Comparison of ENCODE assay signal across 9 mouse cellular contexts in genomic region chr11:51263286-51263831, GRCm38 (mm10). TPM values are rescaled to one million over a fixed set of nuclear protein-coding genes. Genes with fewer than 3 reads are reported as not detected.
DNase-seq lines count a peak whose midpoint lies in the region; ATAC-seq and TF ChIP-seq lines count a peak whose summit lies in the region.
"Had no signal": no experiment of that assay in that cellular context is flagged by ENCODE, and none has a peak within 500 bp of the region (broad histone marks: within the 10 kb centered on the region; RNA-seq: fewer than 3 reads in every experiment).

No protein-coding gene starts in this region.

- TF ChIP-seq POLR2A in lung, adult 2 months (IDR thresholded peaks at IDR 0.05; ENCODE audit: borderline replicate concordance, extremely low read depth, low read depth, low read length), result no peak
- TF ChIP-seq POLR2A in olfactory bulb, adult 2 months (IDR thresholded peaks at IDR 0.05; ENCODE audit: insufficient read depth, low read depth, low read length), result no peak

- no peak for TF ChIP-seq CTCF in lung, adult 2 months (IDR thresholded peaks at IDR 0.05; ENCODE audit: insufficient read depth, low read length)
- TF ChIP-seq CTCF in olfactory bulb, adult 2 months (IDR thresholded peaks at IDR 0.05; ENCODE audit: insufficient read depth, low read depth, low read length), result no peak

- H3K27me3 ChIP-seq in embryonic facial prominence, embryonic 15.5 days, result no peaks in the 10 kb centered on the region
- H3K27me3 ChIP-seq in heart, embryonic 16.5 days (ENCODE audit: control insufficient read depth, insufficient read depth, low read length), result no peaks in the 10 kb centered on the region

- H3K4me3 ChIP-seq in embryonic facial prominence, embryonic 15.5 days (replicated peaks), result peak overlapping the region; percentile 85
- peak overlapping the region; percentile 83 for H3K4me3 ChIP-seq in heart, embryonic 16.5 days (ENCODE audit: low read length)
- H3K4me3 ChIP-seq in lung, adult 2 months (replicated peaks; ENCODE audit: extremely low read depth, low read depth, low read length), result peak overlapping the region; percentile 96
- H3K4me3 ChIP-seq in olfactory bulb, adult 2 months (ENCODE audit: insufficient read depth, low read depth, low read length), result peak overlapping the region; percentile 88

- under 1% methylated on average over 50 of the region's 50 CpGs for WGBS in embryonic facial prominence, embryonic 15.5 days
- WGBS in heart, embryonic 16.5 days, result under 1% methylated on average over 50 of the region's 50 CpGs
- under 1% methylated on average over 50 of the region's 50 CpGs for WGBS in lung, adult 2 months
- under 1% methylated on average over 50 of the region's 50 CpGs for WGBS in olfactory bulb, adult 2 months

- ATAC-seq in embryonic facial prominence, embryonic 15.5 days (ENCODE audit: insufficient number of reproducible peaks, low FRiP score, low TSS enrichment, low read depth), result peak; percentile 52
- ATAC-seq in heart, embryonic 16.5 days (replicated peaks; ENCODE audit: extremely low read depth, insufficient read depth, low FRiP score), result peak; percentile 62

- H3K9ac ChIP-seq in embryonic facial prominence, embryonic 15.5 days, result peak overlapping the region; percentile 87
- peak overlapping the region; percentile 96 for H3K9ac ChIP-seq in heart, embryonic 16.5 days (ENCODE audit: low read length)

- H3K36me3 ChIP-seq in embryonic facial prominence, embryonic 15.5 days, result no peaks in the 10 kb centered on the region
- H3K36me3 ChIP-seq in heart, embryonic 16.5 days (ENCODE audit: control insufficient read depth, insufficient read depth), result no peaks in the 10 kb centered on the region

- H3K27ac ChIP-seq in embryonic facial prominence, embryonic 15.5 days (replicated peaks), result peak overlapping the region; percentile 87
- H3K27ac ChIP-seq in heart, embryonic 16.5 days (ENCODE audit: low read length), result peak overlapping the region; percentile 95
- H3K27ac ChIP-seq in olfactory bulb, adult 2 months (ENCODE audit: insufficient read depth, low read depth, low read length), result peak overlapping the region; percentile 95

- no peaks in the 10 kb centered on the region for H3K9me3 ChIP-seq in embryonic facial prominence, embryonic 15.5 days (replicated peaks)
- H3K9me3 ChIP-seq in heart, embryonic 16.5 days (replicated peaks; ENCODE audit: control insufficient read depth, low read length), result no peaks in the 10 kb centered on the region

- H3K4me1 ChIP-seq in embryonic facial prominence, embryonic 15.5 days, result peaks cover 30% of the 10 kb centered on the region
- peaks cover 25% of the 10 kb centered on the region for H3K4me1 ChIP-seq in heart, embryonic 16.5 days (ENCODE audit: control insufficient read depth, insufficient read depth, low read length)
- peaks cover 12% of the 10 kb centered on the region for H3K4me1 ChIP-seq in lung, adult 2 months (ENCODE audit: control insufficient read depth, insufficient read depth, low read length)
- peaks cover 5% of the 10 kb centered on the region; the same call in 1 of the 2 replicates for H3K4me1 ChIP-seq in olfactory bulb, adult 2 months (ENCODE audit: control insufficient read depth, insufficient read depth, low read length)

- peak overlapping the region; percentile 90 for H3K4me2 ChIP-seq in embryonic facial prominence, embryonic 15.5 days (replicated peaks)
- peak overlapping the region; percentile 90 for H3K4me2 ChIP-seq in heart, embryonic 16.5 days (ENCODE audit: low read depth, low read length)

- peak; percentile 59 for DNase-seq in 416B (ENCODE audit: low read depth)
- peak; percentile 73 for DNase-seq in Muller cell, postnatal 12 days (ENCODE audit: inconsistent ontology term)
- DNase-seq in kidney, postnatal 14 days, result peak; percentile 90
- DNase-seq in lung, adult 2 months, result no peak
- DNase-seq in frontal cortex, postnatal 14 days (ENCODE audit: low spot score in 2 of 2), result no peak

RNA-seq across cellular contexts. Expression of gene BC049762, which starts 0.5 kb away (rescaled TPM):
- 0.32 and 0.46 TPM in 2 replicates for polyA plus RNA-seq in embryonic facial prominence, embryonic 15.5 days (2015; fragmentation: Nextera tagmentation; extraction: Ambion mirVana)
- 0.21 and 0.35 TPM in 2 replicates for polyA plus RNA-seq in heart, embryonic 16.5 days (2015; fragmentation: Nextera tagmentation; extraction: Ambion mirVana)
- not detected in 2 replicates for polyA plus RNA-seq in lung, adult 2 months (2012; rRNA removed)
- not detected in 2 replicates for polyA plus RNA-seq in olfactory bulb, adult 2 months (2012; ENCODE audit: insufficient read depth, insufficient read length, low replicate concordance, missing spikeins)

RNA-seq across cellular contexts. Expression of gene Clk4, which starts 1.8 kb away (rescaled TPM):
- polyA plus RNA-seq in embryonic facial prominence, embryonic 15.5 days (2015; fragmentation: Nextera tagmentation; extraction: Ambion mirVana), result 108 and 111 TPM in 2 replicates
- 73.6 and 82.3 TPM in 2 replicates for polyA plus RNA-seq in heart, embryonic 16.5 days (2015; fragmentation: Nextera tagmentation; extraction: Ambion mirVana)
- polyA plus RNA-seq in lung, adult 2 months (2012; rRNA removed), result 32.0 and 48.1 TPM in 2 replicates
- 472 and 728 TPM in 2 replicates for polyA plus RNA-seq in olfactory bulb, adult 2 months (2012; ENCODE audit: insufficient read depth, insufficient read length, low replicate concordance, missing spikeins)

RNA-seq across cellular contexts. Expression of gene Col23a1, which starts 26.4 kb away (rescaled TPM):
- 26.2 and 28.8 TPM in 2 replicates for polyA plus RNA-seq in embryonic facial prominence, embryonic 15.5 days (2015; fragmentation: Nextera tagmentation; extraction: Ambion mirVana)
- polyA plus RNA-seq in heart, embryonic 16.5 days (2015; fragmentation: Nextera tagmentation; extraction: Ambion mirVana), result 4.0 and 7.7 TPM in 2 replicates
- 17.8 and 27.1 TPM in 2 replicates for polyA plus RNA-seq in lung, adult 2 months (2012; rRNA removed)
- not detected in 2 replicates for polyA plus RNA-seq in olfactory bulb, adult 2 months (2012; ENCODE audit: insufficient read depth, insufficient read length, low replicate concordance, missing spikeins)

RNA-seq across cellular contexts. Expression of gene Gm12569, which starts 43.1 kb away (rescaled TPM):
- polyA plus RNA-seq in embryonic facial prominence, embryonic 15.5 days (2015; fragmentation: Nextera tagmentation; extraction: Ambion mirVana), result not detected in 2 replicates
- polyA plus RNA-seq in heart, embryonic 16.5 days (2015; fragmentation: Nextera tagmentation; extraction: Ambion mirVana), result not detected in 2 replicates
- polyA plus RNA-seq in lung, adult 2 months (2012; rRNA removed), result not detected in 2 replicates
- polyA plus RNA-seq in olfactory bulb, adult 2 months (2012; ENCODE audit: insufficient read depth, insufficient read length, low replicate concordance, missing spikeins), result not detected in 2 replicates
- polyA plus RNA-seq: frontal cortex, adult 2 months had no signal

Comparison
In these comparisons a context has a peak if more than half of its experiments do, and no peak if none do; other contexts are left out.
1. DNase-seq: peak in 416B (single experiment), Muller cell, postnatal 12 days (single experiment) and kidney, postnatal 14 days (single experiment); none in lung, adult 2 months (single experiment) and frontal cortex, postnatal 14 days (0 of 2).
2. Peak in every context shown above with its lines, with median percentiles within 50 percentile points of each other: H3K27ac ChIP-seq and H3K4me3 ChIP-seq.